Mouse (Mus musculus): ENCODE results near the gene Atxn2l. TPM values are rescaled to one million over a fixed set of nuclear protein-coding genes. Genes with fewer than 3 reads are reported as not detected.

Atxn2l gene
- polyA plus RNA-seq, 1 experiment from 2014 or later = 66.8 TPM

DNA sequence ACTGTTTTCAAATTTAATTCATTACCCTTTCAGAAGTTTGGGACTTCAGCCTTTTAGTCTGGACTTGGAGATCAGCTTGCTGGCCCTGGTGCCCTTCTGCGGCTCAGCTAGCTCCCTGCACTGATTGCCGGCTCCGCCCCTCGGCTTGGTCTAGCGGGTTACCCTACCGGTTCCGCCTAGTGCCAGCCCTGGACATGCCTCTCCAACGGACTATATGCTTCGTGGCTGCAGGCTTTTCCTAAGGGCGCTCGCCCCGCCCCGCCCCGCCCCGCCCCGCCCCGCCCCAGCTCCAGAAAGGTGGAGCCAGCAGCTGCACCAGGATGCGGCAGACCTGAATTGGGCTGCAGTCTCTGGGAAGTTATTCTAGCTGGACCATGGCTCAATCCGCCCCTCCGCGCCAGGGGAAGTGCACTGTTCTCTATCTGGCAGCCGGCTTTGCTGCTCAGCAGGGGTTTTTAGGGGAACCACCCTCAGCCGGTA lies 20.8 kb downstream of the Atxn2l start:
- no peaks in the 10 kb centered on the region for H3K36me3 ChIP-seq
- H3K27ac ChIP-seq = peak overlapping the region; percentile 63
- DNase-seq (ENCODE audit: low spot score) = peak; percentile 89
- H3K27me3 ChIP-seq (ENCODE audit: insufficient read depth, poor library complexity, severe bottlenecking) = no peaks in the 10 kb centered on the region
- H3K4me1 ChIP-seq (replicated peaks) = peaks cover 12% of the 10 kb centered on the region
- peak overlapping the region; percentile 43 for H3K4me3 ChIP-seq
- no peaks in the 10 kb centered on the region for H3K9me3 ChIP-seq
- 2% methylated on average over 23 of the region's 23 CpGs for WGBS

DNA sequence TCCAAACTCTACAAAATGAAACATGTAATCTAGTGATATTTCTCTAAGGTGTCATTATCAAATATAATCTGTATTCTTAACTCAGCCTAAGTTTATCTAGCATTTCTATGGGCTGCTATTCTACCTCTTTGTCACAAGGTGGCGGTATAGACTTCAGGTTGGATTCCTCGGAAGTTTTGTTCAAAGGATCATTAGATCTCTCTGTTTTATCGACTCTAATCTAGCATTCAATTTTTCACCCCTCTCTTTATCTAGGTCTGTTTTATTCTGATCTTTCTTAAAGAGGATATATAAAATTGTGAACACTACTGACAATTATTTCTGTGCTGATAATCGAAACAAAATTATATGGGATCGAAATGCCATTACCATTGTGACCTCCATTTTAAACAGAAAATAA lies 21.5 kb downstream of the Atxn2l start:
- H3K4me1 ChIP-seq (replicated peaks) = peaks cover 9% of the 10 kb centered on the region
- no peak for DNase-seq (ENCODE audit: low spot score)
- H3K9me3 ChIP-seq = no peaks in the 10 kb centered on the region
- no peak overlapping the region for H3K27ac ChIP-seq
- H3K4me3 ChIP-seq = peak overlapping the region; percentile 43
- no peaks in the 10 kb centered on the region for H3K27me3 ChIP-seq (ENCODE audit: insufficient read depth, poor library complexity, severe bottlenecking)
- WGBS = 23% methylated on average over 5 of the region's 5 CpGs
- H3K36me3 ChIP-seq = no peaks in the 10 kb centered on the region

DNA sequence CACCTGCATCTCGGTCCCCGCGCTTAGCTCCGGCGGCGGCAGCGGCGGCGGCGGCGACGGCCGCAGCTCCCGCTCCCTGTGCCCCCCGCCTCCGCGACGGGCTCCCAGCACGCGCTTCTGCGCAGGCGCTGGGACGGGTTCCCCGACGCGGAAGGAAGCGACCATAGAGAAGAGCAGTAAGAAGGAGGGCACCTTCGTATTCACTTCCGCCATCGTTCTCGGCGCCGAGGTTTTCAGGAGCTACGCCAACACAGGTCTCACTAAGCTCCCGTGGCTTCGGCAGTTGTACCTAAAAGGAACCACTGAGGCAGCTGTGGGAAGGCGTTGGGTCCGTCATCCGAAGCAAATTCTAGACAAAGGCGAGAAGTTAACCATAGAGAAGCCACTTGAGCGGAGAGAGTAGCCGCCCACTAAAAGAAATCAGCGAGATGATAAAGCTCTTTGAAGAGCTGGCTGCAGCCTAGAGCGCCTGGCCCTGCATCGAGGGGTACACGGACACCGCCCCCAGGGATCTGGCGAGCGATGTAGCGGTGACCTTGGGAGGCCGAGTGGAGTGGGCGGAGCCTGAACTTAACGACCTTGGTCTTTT lies 28.1 kb downstream of the Atxn2l start, which contains the start of gene Sh2b1:
Gene Sh2b1, minus strand, starts transcription at position 432 of the 589 bp plus-strand sequence.
- DNase-seq (ENCODE audit: low spot score) = peak; percentile 91
- Histone ChIP-seq H3K4me1 (replicated peaks) (peaks cover 26% of the 10 kb centered on the region), H3K4me3 (peak within 1 kb of the TSS; percentile 94), H3K36me3 (peaks cover 34% of the 10 kb centered on the region), H3K27me3 (ENCODE audit: insufficient read depth, poor library complexity, severe bottlenecking) (no peaks in the 10 kb centered on the region), H3K9me3 (no peaks in the 10 kb centered on the region), H3K27ac (peak within 1 kb of the TSS; percentile 91)
- under 1% methylated on average over 53 of the region's 53 CpGs for WGBS

DNA sequence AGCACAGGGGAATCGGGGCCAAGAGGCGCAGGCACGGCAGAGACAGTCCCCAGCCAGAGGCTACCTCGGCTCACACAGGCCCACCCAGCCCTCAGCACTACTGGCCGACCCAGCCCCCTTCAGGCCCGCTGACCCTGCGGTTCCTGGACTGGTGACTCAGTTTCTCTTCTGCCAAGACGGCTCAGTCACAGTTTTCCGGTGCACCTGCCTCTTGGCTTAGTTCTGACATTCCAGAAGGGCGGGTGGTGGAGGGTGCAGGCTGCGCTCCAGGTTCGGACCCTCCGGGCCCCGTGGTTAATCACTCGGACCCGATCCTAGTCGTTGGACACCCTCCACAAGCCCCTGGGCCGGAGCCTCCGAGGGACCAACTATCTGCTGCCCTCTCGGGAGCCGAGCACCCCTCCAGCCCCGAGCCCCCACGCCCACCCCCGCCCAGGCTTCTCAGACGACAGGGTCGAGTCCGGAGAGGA lies 28.7 kb downstream of the Atxn2l start:
- no peaks in the 10 kb centered on the region for H3K9me3 ChIP-seq
- no peak for DNase-seq (ENCODE audit: low spot score)
- peaks cover 26% of the 10 kb centered on the region for H3K4me1 ChIP-seq (replicated peaks)
- H3K27me3 ChIP-seq (ENCODE audit: insufficient read depth, poor library complexity, severe bottlenecking) = no peaks in the 10 kb centered on the region
- peak overlapping the region; percentile 94 for H3K4me3 ChIP-seq
- peaks cover 39% of the 10 kb centered on the region for H3K36me3 ChIP-seq
- WGBS = 2% methylated on average over 27 of the region's 27 CpGs
- H3K27ac ChIP-seq = peak overlapping the region; percentile 91

DNA sequence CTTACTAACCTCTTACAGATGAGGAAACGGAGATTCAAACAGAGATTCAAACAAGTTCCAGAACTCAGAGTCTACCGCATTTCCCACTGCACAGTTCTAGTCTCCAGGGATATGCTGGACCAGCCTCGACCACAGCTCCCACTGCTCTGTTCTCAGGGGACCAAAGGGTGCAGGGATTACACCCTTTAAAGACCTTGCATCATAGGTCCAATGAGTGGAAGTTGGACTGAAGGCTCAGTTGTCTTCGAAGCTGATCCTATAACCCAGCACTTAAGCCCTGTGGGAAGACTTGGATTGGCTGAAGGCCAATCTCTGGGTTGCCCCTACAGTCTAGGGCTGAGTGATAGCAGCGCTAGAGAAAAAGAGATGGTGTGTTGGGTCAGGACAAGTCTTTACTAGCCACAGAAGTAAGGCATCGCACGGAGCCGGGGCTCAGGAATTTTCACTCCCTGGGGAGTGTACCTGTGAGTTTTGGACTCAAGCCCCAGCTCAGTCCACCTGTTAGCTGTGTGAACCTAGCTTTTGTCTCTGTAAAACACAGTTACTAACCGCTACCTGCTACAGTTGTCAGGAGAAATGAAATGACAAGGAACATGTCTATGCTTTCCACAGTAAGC lies 29.7 kb downstream of the Atxn2l start:
- WGBS = 92% methylated on average over 9 of the region's 9 CpGs
- no peak for DNase-seq (ENCODE audit: low spot score)

DNA sequence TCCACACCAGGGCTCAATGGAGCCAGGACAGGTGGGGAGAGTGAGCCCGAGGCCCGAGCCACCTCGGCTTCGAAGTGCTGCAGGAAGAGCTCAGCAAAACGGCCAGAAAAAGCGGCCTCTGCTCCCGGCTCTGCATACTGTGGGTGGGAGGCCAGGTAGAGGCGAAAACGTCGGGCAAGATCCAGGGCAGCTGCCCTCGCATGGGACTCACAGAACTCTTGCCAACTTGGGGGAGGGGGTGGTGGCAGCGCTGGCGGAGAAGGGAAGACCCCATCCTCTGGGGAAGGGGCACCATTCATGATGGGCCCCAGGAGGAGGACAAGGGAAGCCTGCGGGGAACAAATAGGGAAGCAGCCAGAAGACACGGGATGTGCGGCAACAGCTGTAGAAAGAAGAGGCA lies 30.5 kb downstream of the Atxn2l start:
- no peak overlapping the region for H3K4me3 ChIP-seq
- H3K36me3 ChIP-seq = peaks cover 57% of the 10 kb centered on the region
- no peak for DNase-seq (ENCODE audit: low spot score)
- WGBS = 94% methylated on average over 16 of the region's 16 CpGs
- H3K27ac ChIP-seq = no peak overlapping the region
- no peaks in the 10 kb centered on the region for H3K27me3 ChIP-seq (ENCODE audit: insufficient read depth, poor library complexity, severe bottlenecking)
- no peaks in the 10 kb centered on the region for H3K9me3 ChIP-seq
- peaks cover 26% of the 10 kb centered on the region for H3K4me1 ChIP-seq (replicated peaks)

More for the DNA sequence above, 29.7 kb downstream of the Atxn2l start:
- Histone ChIP-seq H3K9me3 (no peaks in the 10 kb centered on the region), H3K4me3 (peak overlapping the region; percentile 94), H3K36me3 (peaks cover 49% of the 10 kb centered on the region), H3K27ac (no peak overlapping the region), H3K27me3 (ENCODE audit: insufficient read depth, poor library complexity, severe bottlenecking) (no peaks in the 10 kb centered on the region), H3K4me1 (replicated peaks) (peaks cover 26% of the 10 kb centered on the region)

DNA sequence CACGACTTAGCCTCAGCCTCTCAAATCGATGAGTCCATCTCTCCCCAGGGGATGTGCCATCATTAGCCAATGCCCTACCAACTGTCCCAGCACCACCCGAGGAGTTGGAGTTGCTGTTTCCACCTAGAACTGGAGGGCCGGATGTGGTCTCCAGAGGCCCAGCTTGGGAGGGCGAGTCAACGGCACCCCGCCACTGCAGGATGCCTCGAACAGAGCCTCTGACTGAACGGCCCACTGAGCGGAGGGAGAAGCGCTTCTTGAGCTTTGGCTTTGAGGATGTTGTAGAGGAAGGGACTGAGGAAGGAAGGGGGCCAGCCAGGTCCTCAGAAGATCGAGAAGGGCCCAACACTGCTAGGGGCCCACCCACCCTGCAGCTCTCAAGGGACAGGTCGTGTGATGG lies 30.9 kb downstream of the Atxn2l start:
- no peak for DNase-seq (ENCODE audit: low spot score)
- H3K9me3 ChIP-seq = no peaks in the 10 kb centered on the region
- 90% methylated on average over 13 of the region's 13 CpGs for WGBS
- peaks cover 61% of the 10 kb centered on the region for H3K36me3 ChIP-seq
- H3K4me3 ChIP-seq = no peak overlapping the region
- no peak overlapping the region for H3K27ac ChIP-seq
- no peaks in the 10 kb centered on the region for H3K27me3 ChIP-seq (ENCODE audit: insufficient read depth, poor library complexity, severe bottlenecking)
- peaks cover 26% of the 10 kb centered on the region for H3K4me1 ChIP-seq (replicated peaks)

DNA sequence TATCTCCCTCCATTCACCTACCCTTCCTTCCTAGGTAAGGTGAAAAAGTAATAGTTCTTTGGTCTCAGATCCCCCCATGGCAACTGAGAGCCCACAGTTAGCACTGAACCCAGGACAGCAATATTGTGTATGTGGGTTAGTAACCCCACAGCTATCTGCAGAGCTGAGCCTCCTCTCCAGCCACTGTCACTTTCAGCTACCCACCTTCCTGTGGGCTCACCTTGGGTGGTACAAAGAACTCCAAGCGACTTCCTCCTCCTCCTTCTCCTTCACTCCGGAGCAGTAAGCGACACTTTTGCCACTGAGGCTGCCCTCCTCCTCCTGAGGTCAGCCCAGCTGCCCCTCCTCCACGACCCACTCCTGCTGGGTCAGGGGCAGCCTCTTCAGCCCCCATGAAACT lies 31.4 kb downstream of the Atxn2l start:
- no peaks in the 10 kb centered on the region for H3K27me3 ChIP-seq (ENCODE audit: insufficient read depth, poor library complexity, severe bottlenecking)
- WGBS = 81% methylated on average over 4 of the region's 4 CpGs
- no peak for DNase-seq (ENCODE audit: low spot score)
- no peak overlapping the region for H3K4me3 ChIP-seq
- H3K4me1 ChIP-seq (replicated peaks) = peaks cover 26% of the 10 kb centered on the region
- H3K27ac ChIP-seq = no peak overlapping the region
- H3K9me3 ChIP-seq = no peaks in the 10 kb centered on the region
- peaks cover 66% of the 10 kb centered on the region for H3K36me3 ChIP-seq

DNA sequence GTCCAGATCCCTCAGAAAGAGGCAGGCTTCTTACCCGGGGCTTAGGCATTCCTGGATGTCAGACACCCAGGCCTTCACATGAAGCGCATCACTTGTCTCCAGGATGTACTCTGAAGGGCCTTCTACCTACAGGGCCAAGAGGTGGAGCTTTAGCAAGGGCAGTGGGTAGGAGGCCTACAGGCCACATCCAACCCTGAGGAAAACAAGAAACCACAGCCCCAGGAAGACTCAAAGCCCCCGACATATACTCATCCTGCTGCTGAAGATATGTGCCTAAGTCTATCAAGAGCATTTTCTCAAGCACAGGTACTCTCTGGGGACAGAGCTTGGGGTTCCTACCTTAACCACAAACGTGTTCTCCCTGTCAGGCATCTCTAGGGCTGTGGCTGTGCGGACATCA lies 31.9 kb downstream of the Atxn2l start:
- Histone ChIP-seq H3K4me3 (no peak overlapping the region), H3K36me3 (peaks cover 71% of the 10 kb centered on the region), H3K27ac (no peak overlapping the region), H3K4me1 (replicated peaks) (peaks cover 27% of the 10 kb centered on the region), H3K9me3 (no peaks in the 10 kb centered on the region), H3K27me3 (ENCODE audit: insufficient read depth, poor library complexity, severe bottlenecking) (no peaks in the 10 kb centered on the region)
- 90% methylated on average over 5 of the region's 5 CpGs for WGBS
- no peak for DNase-seq (ENCODE audit: low spot score)

DNA sequence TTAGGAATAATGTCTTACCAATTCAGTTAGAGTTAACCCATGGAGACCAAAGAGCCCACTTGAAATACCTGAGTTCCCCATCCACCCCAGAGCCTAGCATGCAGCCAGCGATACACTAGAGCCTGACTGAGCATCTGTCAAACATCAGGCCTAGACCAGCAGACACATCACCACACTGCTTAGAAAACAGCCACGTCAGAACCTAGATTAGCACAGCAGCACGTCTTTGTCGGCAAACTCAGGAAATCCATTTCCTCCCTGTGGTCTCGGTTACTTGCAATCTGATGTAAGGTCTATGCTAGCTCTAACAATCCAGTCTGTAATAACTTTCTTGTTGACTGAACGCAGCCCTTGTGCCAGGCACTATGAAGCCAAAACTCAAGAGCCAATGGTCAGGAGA lies 33.2 kb downstream of the Atxn2l start:
- DNase-seq (ENCODE audit: low spot score) = no peak
- Histone ChIP-seq H3K27ac (no peak overlapping the region), H3K4me1 (replicated peaks) (peaks cover 28% of the 10 kb centered on the region), H3K36me3 (peaks cover 81% of the 10 kb centered on the region), H3K27me3 (ENCODE audit: insufficient read depth, poor library complexity, severe bottlenecking) (no peaks in the 10 kb centered on the region), H3K4me3 (no peak overlapping the region), H3K9me3 (no peaks in the 10 kb centered on the region)
- WGBS = 90% methylated on average over 6 of the region's 6 CpGs

DNA sequence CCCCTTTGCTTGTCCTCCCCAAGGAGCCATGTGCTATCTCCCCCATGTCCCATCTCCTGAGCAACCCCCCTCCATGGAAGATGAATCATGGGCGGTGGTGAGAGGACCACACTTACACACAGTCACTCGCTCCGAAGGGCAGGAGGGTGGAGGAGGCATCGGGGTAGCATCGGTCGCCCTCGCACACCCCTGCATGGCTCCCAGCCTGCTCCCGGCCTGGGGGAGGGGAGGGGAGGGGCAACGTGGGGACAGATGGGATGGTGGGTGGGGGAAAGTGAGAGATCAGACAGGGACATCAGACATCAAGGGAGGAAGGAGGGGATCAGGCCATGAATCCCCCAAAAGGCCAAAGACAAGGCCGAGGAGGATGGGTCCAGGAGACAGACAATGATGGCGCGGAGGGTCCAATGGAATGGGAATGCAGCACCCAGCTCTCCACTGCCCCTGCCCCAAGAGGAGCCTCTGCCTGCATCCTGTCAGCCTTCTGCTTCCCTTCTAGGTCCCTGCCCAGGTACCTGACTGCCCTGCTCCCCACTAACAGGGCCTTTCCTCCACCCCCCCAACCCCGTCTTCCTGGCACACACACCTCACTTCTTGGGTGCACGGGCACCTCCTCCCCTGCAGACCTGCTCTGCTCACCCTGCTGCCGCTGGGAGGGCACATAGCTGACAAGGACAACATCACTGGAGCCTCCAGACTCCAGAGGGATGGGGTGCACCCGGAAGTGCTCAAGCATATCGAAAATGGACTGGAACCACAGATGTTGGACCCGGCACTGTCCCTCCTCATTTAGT lies 35.2 kb downstream of the Atxn2l start:
- no peak overlapping the region for H3K27ac ChIP-seq
- WGBS = 92% methylated on average over 18 of the region's 18 CpGs
- no peak overlapping the region for H3K4me3 ChIP-seq
- H3K9me3 ChIP-seq = no peaks in the 10 kb centered on the region
- DNase-seq (ENCODE audit: low spot score) = no peak
- H3K36me3 ChIP-seq = peaks cover 77% of the 10 kb centered on the region
- H3K4me1 ChIP-seq (replicated peaks) = peaks cover 32% of the 10 kb centered on the region
- no peaks in the 10 kb centered on the region for H3K27me3 ChIP-seq (ENCODE audit: insufficient read depth, poor library complexity, severe bottlenecking)

DNA sequence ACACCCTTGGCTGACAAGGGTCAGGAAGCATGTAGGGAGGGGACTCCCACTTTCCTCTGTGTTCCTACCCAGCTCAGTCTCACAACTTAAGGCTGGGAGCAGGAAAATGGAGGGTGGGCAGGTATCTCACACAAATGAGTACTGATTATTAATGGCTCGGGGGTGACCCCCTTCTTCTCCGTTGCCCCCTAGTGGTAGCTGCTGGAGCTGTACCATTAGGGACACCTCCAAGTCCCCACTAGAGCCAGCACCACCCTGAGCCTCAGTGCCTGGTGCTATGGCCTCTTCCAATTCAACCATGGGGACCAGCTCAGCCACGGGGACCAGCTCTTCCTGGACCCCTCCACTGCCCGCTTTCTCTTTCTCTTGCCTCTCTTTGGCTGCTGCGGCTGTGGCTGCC lies 36.0 kb downstream of the Atxn2l start:
- Histone ChIP-seq H3K27ac (no peak overlapping the region), H3K27me3 (ENCODE audit: insufficient read depth, poor library complexity, severe bottlenecking) (no peaks in the 10 kb centered on the region), H3K4me1 (replicated peaks) (peaks cover 39% of the 10 kb centered on the region), H3K9me3 (no peaks in the 10 kb centered on the region), H3K36me3 (peaks cover 70% of the 10 kb centered on the region), H3K4me3 (no peak overlapping the region)
- WGBS = 68% methylated on average over 5 of the region's 5 CpGs
- peak; percentile 40 for DNase-seq (ENCODE audit: low spot score)

DNA sequence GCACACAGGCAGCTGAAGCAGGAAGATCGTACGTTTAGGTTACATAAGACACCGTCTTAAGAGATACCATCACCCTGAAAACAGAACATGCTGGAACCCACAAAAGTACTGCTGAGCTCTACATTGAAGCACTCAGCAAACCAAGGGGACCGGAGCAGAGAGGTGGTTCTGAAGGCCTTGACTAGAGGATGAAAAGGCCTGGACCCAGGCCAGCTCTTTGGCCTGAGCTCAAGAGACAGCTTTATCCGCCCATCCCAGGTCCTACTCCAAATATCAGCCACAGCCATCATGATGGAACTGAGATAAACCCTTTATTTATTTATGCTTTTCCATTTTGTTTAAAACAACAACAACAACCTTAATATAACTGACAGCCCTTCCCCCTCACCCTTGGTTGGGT lies 36.5 kb downstream of the Atxn2l start:
- WGBS = 95% methylated on average over 5 of the region's 5 CpGs
- H3K4me3 ChIP-seq = no peak overlapping the region
- DNase-seq (ENCODE audit: low spot score) = no peak
- H3K36me3 ChIP-seq = peaks cover 64% of the 10 kb centered on the region
- H3K9me3 ChIP-seq = no peaks in the 10 kb centered on the region
- no peak overlapping the region for H3K27ac ChIP-seq
- H3K4me1 ChIP-seq (replicated peaks) = peaks cover 44% of the 10 kb centered on the region
- no peaks in the 10 kb centered on the region for H3K27me3 ChIP-seq (ENCODE audit: insufficient read depth, poor library complexity, severe bottlenecking)
